Mouse (Mus musculus) pancreas, adult 10 weeks (tissue): ENCODE results near the gene Gm20594. TPM values are rescaled to one million over a fixed set of nuclear protein-coding genes. Genes with fewer than 3 reads are reported as not detected.

ENCODE experiments used
- polyA plus RNA-seq: library from polyadenylated mRNA; stranded (reverse); fragments of 350-450 nt; fragmentation: Illumina TruSeq; extraction: RNeasy Lipid Tissue Mini Kit (QIAGEN cat#74804); gene quantifications from one replicate; pipeline ENCODE4 v1.2.3, GENCODE M21; 2015; ENCODE audit warnings: low read depth, low replicate concordance; ENCODE audit not compliant: insufficient read depth

Gm20594 gene
- polyA plus RNA-seq, result not detected

DNA sequence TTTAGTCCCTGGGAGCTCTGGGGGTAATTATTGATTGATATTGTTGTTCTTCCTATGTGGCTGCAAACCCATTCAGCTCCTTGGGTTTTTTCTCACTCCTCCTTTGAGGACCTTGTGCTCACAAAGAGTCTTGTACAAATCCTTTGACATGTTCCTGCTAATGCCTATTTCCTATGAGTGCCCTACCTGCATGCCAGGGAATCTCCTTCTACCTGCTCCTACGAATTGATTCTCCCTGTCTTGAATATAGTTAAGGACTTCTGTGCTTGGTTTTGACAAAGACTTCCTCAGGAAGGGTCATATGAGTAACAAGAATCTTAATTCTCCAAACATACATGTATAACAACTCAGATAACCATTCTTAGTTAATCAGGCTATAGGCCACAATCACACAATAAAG, at the start of gene Gm20594:
Gene Gm20594 (plus strand): TSS at position 301 of the 400 bp plus-strand sequence.

Other genes starting within 250 kb of the Gm20594 start
- gene Lrrtm4, start 201.0 kb downstream of the Gm20594 start, polyA plus RNA-seq, result not detected